ENCODE assay signal across 28 mouse cellular contexts in genomic region chr8:87019795-87020194, GRCm38 (mm10).
"Had no signal": no experiment of that assay in that cellular context is flagged by ENCODE, and none has a peak within 500 bp of the region (broad histone marks: within the 10 kb centered on the region; RNA-seq: fewer than 3 reads in every experiment).

No protein-coding gene starts in this region.

- H3K9ac ChIP-seq: embryonic facial prominence, embryonic 12.5 days; embryonic facial prominence, embryonic 13.5 days; embryonic facial prominence, embryonic 15.5 days; forebrain, embryonic 12.5 days; forebrain, embryonic 13.5 days; forebrain, embryonic 15.5 days; forebrain, postnatal 0 days had no signal

- DNase-seq: cerebellum, adult 8-10 months; cerebellum, adult 9-10 months; cerebellum, adult 9-11 months; cerebellum, postnatal 10 days; cerebellum, postnatal 14 days; cerebellum, postnatal 25 days; cerebellum, postnatal 36 days; embryo, embryonic 11 days; forebrain, postnatal 0 days; gastrocnemius, adult 2 months; gastrocnemius, postnatal 10 days; gastrocnemius, postnatal 14 days; gastrocnemius, postnatal 25 days; gastrocnemius, postnatal 36 days; heart, adult 11 months; heart, adult 18-20 months; heart, adult 2 months had no signal

- H3K9me3 ChIP-seq: embryonic facial prominence, embryonic 10.5 days; embryonic facial prominence, embryonic 12.5 days; embryonic facial prominence, embryonic 13.5 days; embryonic facial prominence, embryonic 15.5 days; forebrain, embryonic 10.5 days; forebrain, embryonic 12.5 days; forebrain, embryonic 13.5 days; forebrain, embryonic 15.5 days; heart, embryonic 10.5 days had no signal

- H3K4me2 ChIP-seq: embryonic facial prominence, embryonic 12.5 days; embryonic facial prominence, embryonic 13.5 days; embryonic facial prominence, embryonic 15.5 days; forebrain, embryonic 12.5 days; forebrain, embryonic 13.5 days; forebrain, embryonic 15.5 days had no signal

- H3K36me3 ChIP-seq: embryonic facial prominence, embryonic 10.5 days; embryonic facial prominence, embryonic 12.5 days; embryonic facial prominence, embryonic 13.5 days; embryonic facial prominence, embryonic 15.5 days; forebrain, embryonic 10.5 days; forebrain, embryonic 12.5 days; forebrain, embryonic 15.5 days; heart, embryonic 10.5 days had no signal

- H3K4me3 ChIP-seq: embryonic facial prominence, embryonic 10.5 days; embryonic facial prominence, embryonic 12.5 days; embryonic facial prominence, embryonic 13.5 days; embryonic facial prominence, embryonic 15.5 days; erythroblast, embryonic 14.5 days; forebrain, embryonic 10.5 days; forebrain, embryonic 12.5 days; forebrain, embryonic 13.5 days; forebrain, embryonic 15.5 days; gastrocnemius, adult 2 months; heart, adult 2 months; heart, embryonic 10.5 days had no signal

- H3K4me1 ChIP-seq: embryonic facial prominence, embryonic 10.5 days; embryonic facial prominence, embryonic 12.5 days; embryonic facial prominence, embryonic 13.5 days; embryonic facial prominence, embryonic 15.5 days; forebrain, embryonic 10.5 days; forebrain, embryonic 12.5 days; forebrain, embryonic 13.5 days; forebrain, embryonic 15.5 days; heart, embryonic 10.5 days had no signal

- H3K27me3 ChIP-seq: embryonic facial prominence, embryonic 12.5 days; embryonic facial prominence, embryonic 13.5 days; embryonic facial prominence, embryonic 15.5 days; forebrain, embryonic 12.5 days; forebrain, embryonic 13.5 days; forebrain, embryonic 15.5 days had no signal

- H3K27ac ChIP-seq: embryonic facial prominence, embryonic 10.5 days; embryonic facial prominence, embryonic 12.5 days; embryonic facial prominence, embryonic 13.5 days; embryonic facial prominence, embryonic 15.5 days; forebrain, embryonic 10.5 days; forebrain, embryonic 12.5 days; forebrain, embryonic 13.5 days; forebrain, embryonic 15.5 days; gastrocnemius, adult 2 months; heart, adult 2 months; heart, embryonic 10.5 days had no signal

- ATAC-seq: forebrain, embryonic 13.5 days; forebrain, embryonic 14.5 days; forebrain, embryonic 15.5 days; forebrain, postnatal 0 days had no signal
